Mouse (Mus musculus): ENCODE results near the gene 0610012G03Rik.

GRCm38 (mm10) chr16:31908959-31909358 is 39.3 kb downstream of the 0610012G03Rik start:
- TF ChIP-seq CTCF (IDR thresholded peaks at IDR 0.05; ENCODE audit: low read depth, low read length) (no peak), POLR2AphosphoS5 (IDR thresholded peaks at IDR 0.05; ENCODE audit: insufficient replicate concordance, low read depth, low read length) (no peak)

Data from G1E (cell line).